Mouse (Mus musculus) heart, embryonic 11.5 days (tissue): Measurements from ENCODE around the gene H2-DMb2. TPM values are rescaled to one million over a fixed set of nuclear protein-coding genes. Genes with fewer than 3 reads are reported as not detected.

ENCODE experiments used
- ATAC-seq: fragments of 200-750 bp; cut with Nextera tagmentation; replicated peaks from 2 replicates; pipeline ENCODE4 v1.8.0; 2017; ENCODE audit warnings: moderate library complexity; ENCODE audit not compliant: insufficient number of reproducible peaks, low FRiP score, low TSS enrichment
- H3K27ac ChIP-seq: fragments of 300-500 bp; sonication (generic); 2 replicates; pipeline ENCODE4 v1.5.1; 2014; ENCODE audit warnings: mild to moderate bottlenecking, low read depth, low read length
- H3K27me3 ChIP-seq: fragments of 300-500 bp; sonication (generic); 2 replicates; pipeline ENCODE4 v1.6.1; 2014; ENCODE audit warnings: mild to moderate bottlenecking, low read length, mixed read lengths; ENCODE audit not compliant: control insufficient read depth, insufficient read depth
- H3K36me3 ChIP-seq: fragments of 300-500 bp; sonication (generic); 2 replicates; pipeline ENCODE4 v1.6.1; 2014; ENCODE audit warnings: mild to moderate bottlenecking, low read length, moderate library complexity, mixed read lengths; ENCODE audit not compliant: control insufficient read depth, insufficient read depth
- H3K4me1 ChIP-seq: fragments of 300-500 bp; sonication (generic); 2 replicates; pipeline ENCODE4 v1.6.1; 2014; ENCODE audit warnings: low read length; ENCODE audit not compliant: control insufficient read depth, insufficient read depth
- H3K4me2 ChIP-seq: fragments of 300-500 bp; sonication (generic); 2 replicates; pipeline ENCODE4 v1.6.1; 2014; ENCODE audit warnings: mild to moderate bottlenecking, moderate library complexity
- H3K4me3 ChIP-seq: fragments of 300-500 bp; sonication (generic); 2 replicates; pipeline ENCODE4 v1.5.1; 2014; ENCODE audit warnings: low read depth, low read length
- H3K9ac ChIP-seq: fragments of 300-500 bp; sonication (generic); 2 replicates; pipeline ENCODE4 v1.6.1; 2014; ENCODE audit warnings: mild to moderate bottlenecking, low read depth, low read length, moderate library complexity
- H3K9me3 ChIP-seq: fragments of 300-500 bp; sonication (generic); replicated peaks from 2 replicates; pipeline ENCODE4 v1.6.1; 2016; ENCODE audit warnings: low read length; ENCODE audit not compliant: control insufficient read depth
- WGBS: fragments of 180-500 bp; shearing (Covaris S2); extraction: QIAGEN DNeasy Blood & Tissue Kit; methylation state at CpG from one replicate; pipeline ENCODE4 v1.1.7; 2014; ENCODE audit not compliant: insufficient replicate concordance; 5-methylcytosine and 5-hydroxymethylcytosine counted together
- polyA plus RNA-seq: library from polyadenylated mRNA; unstranded; fragments of >200 nt; fragmentation: Nextera tagmentation; extraction: Ambion mirVana; gene quantifications from 2 replicates; pipeline ENCODE4 v1.2.1, GENCODE M21; 2014

The H2-DMb2 gene
- polyA plus RNA-seq, 1 experiment from 2014 or later: not detected

GRCm38 (mm10) chr17:34170877-34171498 is 27.9 kb downstream of the H2-DMb2 start:
- Histone ChIP-seq H3K9me3 (no peaks in the 10 kb centered on the region), H3K4me1 (no peaks in the 10 kb centered on the region), H3K27me3 (no peaks in the 10 kb centered on the region), H3K36me3 (no peaks in the 10 kb centered on the region), H3K27ac (no peak overlapping the region), H3K4me2 (no peak overlapping the region), H3K4me3 (no peak overlapping the region), H3K9ac (no peak overlapping the region)
- no peak for ATAC-seq
- 37% methylated on average over 13 of the region's 13 CpGs for WGBS

- Histone ChIP-seq H3K9ac (no peak overlapping the region), H3K27me3 (no peaks in the 10 kb centered on the region), H3K4me1 (no peaks in the 10 kb centered on the region), H3K27ac (no peak overlapping the region), H3K36me3 (no peaks in the 10 kb centered on the region), H3K4me2 (no peak overlapping the region), H3K9me3 (no peaks in the 10 kb centered on the region), H3K4me3 (no peak overlapping the region)
- no peak for ATAC-seq
- whole genome bisulfite sequencing: 86% methylated on average over 5 of the region's 5 CpGs
These were observed 29.4 kb downstream of the H2-DMb2 start for GRCm38 (mm10) chr17:34172528-34172927.

- Histone ChIP-seq H3K27me3 (no peaks in the 10 kb centered on the region), H3K9ac (no peak overlapping the region), H3K4me1 (no peaks in the 10 kb centered on the region), H3K4me2 (no peak overlapping the region), H3K36me3 (no peaks in the 10 kb centered on the region), H3K9me3 (no peaks in the 10 kb centered on the region; the same call in 1 of the 2 replicates), H3K27ac (no peak overlapping the region), H3K4me3 (no peak overlapping the region)
- no peak for ATAC-seq
- 59% methylated on average over 1 of the region's 1 CpGs for WGBS
These were observed 31.0 kb downstream of the H2-DMb2 start for GRCm38 (mm10) chr17:34174075-34174474.

GRCm38 (mm10) chr17:34177179-34177578 is 34.1 kb downstream of the H2-DMb2 start:
- ATAC-seq: no peak
- Histone ChIP-seq H3K4me3 (no peak overlapping the region), H3K27me3 (no peaks in the 10 kb centered on the region; the same call in 1 of the 2 replicates), H3K4me2 (no peak overlapping the region), H3K36me3 (no peaks in the 10 kb centered on the region), H3K27ac (no peak overlapping the region), H3K9me3 (no peaks in the 10 kb centered on the region; the same call in 1 of the 2 replicates), H3K4me1 (no peaks in the 10 kb centered on the region), H3K9ac (no peak overlapping the region)
- 57% methylated on average over 4 of the region's 4 CpGs for WGBS

GRCm38 (mm10) chr17:34179019-34179418 is 35.9 kb downstream of the H2-DMb2 start:
- H3K27me3 ChIP-seq: peaks cover 13% of the 10 kb centered on the region
- no peak overlapping the region for H3K9ac ChIP-seq
- no peak for ATAC-seq
- H3K4me2 ChIP-seq: no peak overlapping the region
- WGBS: 58% methylated on average over 6 of the region's 6 CpGs
- no peak overlapping the region for H3K4me3 ChIP-seq
- no peaks in the 10 kb centered on the region for H3K4me1 ChIP-seq
- H3K27ac ChIP-seq: no peak overlapping the region
- no peaks in the 10 kb centered on the region; the same call in 1 of the 2 replicates for H3K9me3 ChIP-seq
- no peaks in the 10 kb centered on the region for H3K36me3 ChIP-seq

- Histone ChIP-seq H3K4me3 (no peak overlapping the region), H3K4me2 (no peak overlapping the region), H3K36me3 (no peaks in the 10 kb centered on the region), H3K9me3 (no peaks in the 10 kb centered on the region; the same call in 1 of the 2 replicates), H3K4me1 (no peaks in the 10 kb centered on the region), H3K27me3 (peaks cover 17% of the 10 kb centered on the region), H3K27ac (no peak overlapping the region), H3K9ac (no peak overlapping the region)
- no peak for ATAC-seq
- WGBS: 68% methylated on average over 13 of the region's 13 CpGs
These were observed 37.1 kb downstream of the H2-DMb2 start for GRCm38 (mm10) chr17:34179913-34180859.

GRCm38 (mm10) chr17:34183564-34184219 is 40.6 kb downstream of the H2-DMb2 start:
- Histone ChIP-seq H3K36me3 (no peaks in the 10 kb centered on the region), H3K27me3 (peaks cover 44% of the 10 kb centered on the region), H3K4me1 (peaks cover 7% of the 10 kb centered on the region; the same call in 1 of the 2 replicates), H3K4me3 (no peak overlapping the region), H3K9me3 (no peaks in the 10 kb centered on the region), H3K4me2 (no peak overlapping the region), H3K9ac (no peak overlapping the region), H3K27ac (no peak overlapping the region)
- no peak for ATAC-seq
- 64% methylated on average over 15 of the region's 15 CpGs for WGBS

- no peaks in the 10 kb centered on the region for H3K36me3 ChIP-seq
- H3K27ac ChIP-seq: no peak overlapping the region
- H3K9ac ChIP-seq: no peak overlapping the region
- ATAC-seq: no peak
- H3K27me3 ChIP-seq: peaks cover 62% of the 10 kb centered on the region
- H3K4me2 ChIP-seq: no peak overlapping the region
- H3K4me3 ChIP-seq: no peak overlapping the region
- WGBS: 82% methylated on average over 9 of the region's 9 CpGs
- no peaks in the 10 kb centered on the region for H3K9me3 ChIP-seq
- peaks cover 7% of the 10 kb centered on the region; the same call in 1 of the 2 replicates for H3K4me1 ChIP-seq
These were observed 42.4 kb downstream of the H2-DMb2 start for GRCm38 (mm10) chr17:34185526-34185925.
